In genomic region chr15:92348453-92348852, GRCm38 (mm10) we compare ENCODE assay signal across 8 mouse cellular contexts. TPM values are rescaled to one million over a fixed set of nuclear protein-coding genes. Genes with fewer than 3 reads are reported as not detected.
DNase-seq lines count a peak whose midpoint lies in the region; ATAC-seq lines count a peak whose summit lies in the region.
"Not testable (repeated sequence)": the region's sequence is repeated elsewhere in the genome, so short reads cannot be mapped to it uniquely, and the experiment has no call there.
"Had no signal": no experiment of that assay in that cellular context is flagged by ENCODE, and none has a peak within 500 bp of the region (broad histone marks: within the 10 kb centered on the region; RNA-seq: fewer than 3 reads in every experiment).

No protein-coding gene starts in this region.

- H3K36me3 ChIP-seq in hindbrain, embryonic 15.5 days; liver, embryonic 11.5 days (ENCODE audit: control insufficient read depth, insufficient read depth, low read length); liver, embryonic 13.5 days; liver, embryonic 15.5 days (replicated peaks); midbrain, embryonic 13.5 days; midbrain, embryonic 16.5 days (ENCODE audit: control insufficient read depth, insufficient read depth, low read length): not testable (repeated sequence)

- H3K9me3 ChIP-seq in hindbrain, embryonic 15.5 days; liver, embryonic 11.5 days (ENCODE audit: control insufficient read depth, low read length); liver, embryonic 13.5 days (replicated peaks); liver, embryonic 15.5 days (replicated peaks); midbrain, embryonic 13.5 days; midbrain, embryonic 16.5 days (replicated peaks; ENCODE audit: control insufficient read depth, low read length, poor library complexity, severe bottlenecking): not testable (repeated sequence)

- H3K4me1 ChIP-seq in hindbrain, embryonic 15.5 days (replicated peaks), result peaks cover 10% of the 10 kb centered on the region
- peaks cover 12% of the 10 kb centered on the region; the same call in 1 of the 2 replicates for H3K4me1 ChIP-seq in liver, embryonic 11.5 days (replicated peaks; ENCODE audit: control insufficient read depth, insufficient read depth, low read length)
- peaks cover 44% of the 10 kb centered on the region for H3K4me1 ChIP-seq in liver, embryonic 13.5 days (replicated peaks)
- peaks cover 12% of the 10 kb centered on the region; the same call in 1 of the 2 replicates for H3K4me1 ChIP-seq in liver, embryonic 15.5 days (replicated peaks)
- peaks cover 19% of the 10 kb centered on the region for H3K4me1 ChIP-seq in midbrain, embryonic 13.5 days (replicated peaks)
- H3K4me1 ChIP-seq in midbrain, embryonic 16.5 days (ENCODE audit: control insufficient read depth, insufficient read depth, low read length), result peaks cover 12% of the 10 kb centered on the region

- H3K27me3 ChIP-seq in hindbrain, embryonic 15.5 days; liver, embryonic 11.5 days (replicated peaks; ENCODE audit: control insufficient read depth, insufficient read depth, low read length); liver, embryonic 13.5 days; liver, embryonic 15.5 days; midbrain, embryonic 16.5 days (ENCODE audit: control insufficient read depth, insufficient read depth, low read depth, low read length): not testable (repeated sequence)
- H3K27me3 ChIP-seq in midbrain, embryonic 13.5 days, result peaks cover 40% of the 10 kb centered on the region

- not testable (repeated sequence) for ATAC-seq in hindbrain, embryonic 15.5 days (ENCODE audit: low FRiP score, low read depth); midbrain, embryonic 16.5 days
- ATAC-seq in liver, embryonic 11.5 days (replicated peaks; ENCODE audit: low FRiP score), result 0 out of 2 replicates have a peak, but pooled peaks have one; percentile 32
- peak; percentile 68 for ATAC-seq in liver, embryonic 13.5 days (ENCODE audit: low read depth)
- ATAC-seq in liver, embryonic 15.5 days (ENCODE audit: insufficient read depth), result 0 out of 2 replicates have a peak, but pooled peaks have one; percentile 35
- ATAC-seq in midbrain, embryonic 13.5 days, result 0 out of 2 replicates have a peak, but pooled peaks have one; percentile 4

- H3K27ac ChIP-seq in hindbrain, embryonic 15.5 days (replicated peaks), result 0 out of 2 replicates have a peak overlapping the region, but pooled peaks have one; percentile 4
- not testable (repeated sequence) for H3K27ac ChIP-seq in liver, embryonic 11.5 days (ENCODE audit: low read depth, low read length); liver, embryonic 15.5 days (replicated peaks); midbrain, embryonic 13.5 days
- peak overlapping the region; percentile 50; the same call in 1 of the 2 replicates for H3K27ac ChIP-seq in liver, embryonic 13.5 days
- H3K27ac ChIP-seq in midbrain, embryonic 16.5 days (ENCODE audit: low read length), result peak overlapping the region; percentile 61

- DNase-seq in liver, embryonic 11.5 days (ENCODE audit: low spot score); liver, embryonic 13.5 days: not testable (repeated sequence)

- H3K4me3 ChIP-seq in hindbrain, embryonic 15.5 days; liver, embryonic 11.5 days (ENCODE audit: low read depth, low read length); liver, embryonic 15.5 days (replicated peaks); midbrain, embryonic 13.5 days (replicated peaks); midbrain, embryonic 16.5 days (ENCODE audit: low read depth, low read length): not testable (repeated sequence)
- 0 out of 2 replicates have a peak overlapping the region, but pooled peaks have one; percentile 14 for H3K4me3 ChIP-seq in liver, embryonic 13.5 days (replicated peaks)

- H3K9ac ChIP-seq in hindbrain, embryonic 15.5 days; liver, embryonic 11.5 days (ENCODE audit: low read depth, low read length); liver, embryonic 13.5 days; liver, embryonic 15.5 days; midbrain, embryonic 13.5 days (replicated peaks); midbrain, embryonic 16.5 days (ENCODE audit: low read depth, low read length): not testable (repeated sequence)

- not testable (repeated sequence) for H3K4me2 ChIP-seq in hindbrain, embryonic 15.5 days; liver, embryonic 11.5 days; liver, embryonic 15.5 days; midbrain, embryonic 13.5 days (replicated peaks); midbrain, embryonic 16.5 days (ENCODE audit: low read length)
- H3K4me2 ChIP-seq in liver, embryonic 13.5 days, result peak overlapping the region; percentile 46

RNA-seq across cellular contexts. Expression of gene Pdzrn4, which starts 48.2 kb away (rescaled TPM):
- polyA plus RNA-seq in hindbrain, embryonic 15.5 days (2015; fragmentation: Nextera tagmentation; extraction: Ambion mirVana), result 30.5 and 31.2 TPM in 2 replicates
- polyA plus RNA-seq in liver, embryonic 11.5 days (2014; fragmentation: Nextera tagmentation; extraction: Ambion mirVana), result 0.13 and 0.26 TPM in 2 replicates
- polyA plus RNA-seq in liver, embryonic 13.5 days (2015; fragmentation: Nextera tagmentation; extraction: Ambion mirVana), result 0.03 TPM in 2 replicates
- polyA plus RNA-seq in liver, embryonic 15.5 days (2015; fragmentation: Nextera tagmentation; extraction: Ambion mirVana), result 0.06 TPM in 1 of 2 replicates, not detected in the other
- polyA plus RNA-seq in midbrain, embryonic 13.5 days (2015; fragmentation: Nextera tagmentation; extraction: Ambion mirVana), result 23.8 and 25.9 TPM in 2 replicates
- polyA plus RNA-seq in midbrain, embryonic 16.5 days (2015; fragmentation: Nextera tagmentation; extraction: Ambion mirVana), result 37.1 and 44.9 TPM in 2 replicates
- polyA plus RNA-seq: G1E, Patski had no signal

Comparison
In these comparisons a context has a peak if more than half of its experiments do, and no peak if none do; other contexts are left out.
1. RNA of gene Pdzrn4, which starts 48.2 kb away (polyA plus RNA-seq): 37.1 to 44.9 TPM in midbrain, embryonic 16.5 days, 30.5 to 31.2 TPM in hindbrain, embryonic 15.5 days and 23.8 to 25.9 TPM in midbrain, embryonic 13.5 days; 0.13 to 0.26 TPM in liver, embryonic 11.5 days, 0.06 TPM in liver, embryonic 15.5 days and 0.03 TPM in liver, embryonic 13.5 days; every median in the first group is over 10 times any median in the second.